Mouse (Mus musculus): Measurements from ENCODE around the gene Chrnb2.

DNA sequence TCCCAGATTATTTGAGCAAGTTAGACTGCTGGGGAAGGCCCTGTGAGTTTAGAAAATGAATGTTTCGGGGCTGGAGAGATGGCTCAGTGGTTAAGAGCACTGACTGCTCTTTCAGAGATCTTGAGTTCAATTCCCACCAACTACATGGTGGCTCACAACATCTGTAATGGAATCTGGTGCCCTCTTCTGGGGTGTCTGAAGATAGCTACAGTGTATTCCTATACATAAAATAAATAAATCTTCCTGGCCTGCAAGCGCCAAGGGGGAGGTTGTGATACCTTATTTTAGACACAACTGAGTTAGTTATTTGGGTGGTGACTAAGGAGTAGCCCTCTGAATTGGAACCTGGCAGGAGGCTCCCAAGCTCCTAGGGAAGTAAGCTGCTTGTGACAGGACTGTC lies 35.6 kb downstream of the Chrnb2 start:
- TF ChIP-seq CTCF (IDR thresholded peaks at IDR 0.05; ENCODE audit: borderline replicate concordance, insufficient read depth, low read length): no peak
- TF ChIP-seq POLR2A (IDR thresholded peaks at IDR 0.05; ENCODE audit: low read depth, low read length): no peak

Measured in embryonic fibroblast, embryonic 13.5 days (primary cell).